Mouse (Mus musculus): ENCODE measurements around the gene Ddit4.

DNA sequence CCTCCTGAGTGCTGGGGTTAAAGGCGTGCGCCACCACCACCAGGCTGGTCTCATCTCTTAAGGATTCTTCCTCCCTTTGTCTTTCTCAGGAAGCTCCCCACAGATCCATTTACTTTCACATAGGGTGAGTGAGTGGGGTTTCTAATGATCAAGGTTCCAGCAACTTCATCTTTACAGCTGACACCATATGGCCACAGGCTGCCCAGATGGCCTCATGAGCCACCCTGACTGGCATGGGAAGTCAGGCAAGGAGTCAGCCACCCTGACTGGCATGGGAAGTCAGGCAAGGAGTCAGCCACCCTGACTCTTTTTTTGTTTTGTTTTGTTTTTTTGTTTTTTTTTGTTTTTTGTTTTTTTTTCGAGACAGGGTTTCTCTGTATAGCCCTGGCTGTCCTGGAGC, 6.2 kb downstream of the Ddit4 start:
- TF ChIP-seq HCFC1 (IDR thresholded peaks at IDR 0.05; ENCODE audit: borderline replicate concordance, insufficient read depth, low read length) (no peak), ZNF384 (IDR thresholded peaks at IDR 0.05; ENCODE audit: low read depth, low read length) (no peak)
